Mouse (Mus musculus) A20 (cell line): ENCODE results near the gene Insig1.
A peak's percentile ranks its signal among the peaks of the same experiment; 100 is the strongest.

Experiments used
- DNase-seq: peaks from one replicate; pipeline ENCODE4 v3.0.0-alpha.2; 2011; ENCODE audit warnings: low read depth, low spot score

Insig1 gene

GRCm38 (mm10) chr5:28070828-28071455 is at the start of gene Insig1:
Insig1 (plus strand) TSS chr5:28071363.
- peak; percentile 97 for DNase-seq

- DNase-seq: no peak
Measured at GRCm38 (mm10) chr5:28023452-28023851, 47.7 kb upstream of the Insig1 start.

- no peak for DNase-seq
Measured at GRCm38 (mm10) chr5:28031577-28032236, 39.5 kb upstream of the Insig1 start.

- no peak for DNase-seq
Measured at GRCm38 (mm10) chr5:28032866-28033265, 38.3 kb upstream of the Insig1 start.

GRCm38 (mm10) chr5:28033281-28033680 is 37.9 kb upstream of the Insig1 start:
- DNase-seq: no peak

- DNase-seq: no peak
Measured at GRCm38 (mm10) chr5:28033826-28034225, 37.3 kb upstream of the Insig1 start.

- DNase-seq: no peak
Measured at GRCm38 (mm10) chr5:28036011-28036410, 35.2 kb upstream of the Insig1 start.

GRCm38 (mm10) chr5:28036518-28036917 is 34.6 kb upstream of the Insig1 start:
- no peak for DNase-seq

- DNase-seq: peak; percentile 40
Measured at GRCm38 (mm10) chr5:28037172-28037591, 34.0 kb upstream of the Insig1 start.

- peak; percentile 18 for DNase-seq
Measured at GRCm38 (mm10) chr5:28037639-28038038, 33.5 kb upstream of the Insig1 start.

GRCm38 (mm10) chr5:28038115-28038514 is 33.0 kb upstream of the Insig1 start:
- no peak for DNase-seq

- DNase-seq: no peak
Measured at GRCm38 (mm10) chr5:28039746-28040655, 31.2 kb upstream of the Insig1 start.

GRCm38 (mm10) chr5:28040726-28041125 is 30.4 kb upstream of the Insig1 start:
- no peak for DNase-seq

- no peak for DNase-seq
Measured at GRCm38 (mm10) chr5:28042021-28042420, 29.1 kb upstream of the Insig1 start.

GRCm38 (mm10) chr5:28042779-28043178 is 28.4 kb upstream of the Insig1 start:
- DNase-seq: no peak

GRCm38 (mm10) chr5:28043386-28043785 is 27.8 kb upstream of the Insig1 start:
- no peak for DNase-seq

- DNase-seq: no peak
Measured at GRCm38 (mm10) chr5:28046966-28047365, 24.2 kb upstream of the Insig1 start.

GRCm38 (mm10) chr5:28047961-28048360 is 23.2 kb upstream of the Insig1 start:
- no peak for DNase-seq

- DNase-seq: no peak
Measured at GRCm38 (mm10) chr5:28055450-28055849, 15.7 kb upstream of the Insig1 start.

- DNase-seq: no peak
Measured at GRCm38 (mm10) chr5:28056877-28057276, 14.3 kb upstream of the Insig1 start.

GRCm38 (mm10) chr5:28060506-28060905 is 10.7 kb upstream of the Insig1 start:
- no peak for DNase-seq

- DNase-seq: no peak
Measured at GRCm38 (mm10) chr5:28061011-28061410, 10.2 kb upstream of the Insig1 start.
